Comparison of ENCODE assay signal across 14 mouse cellular contexts in the genomic region with DNA sequence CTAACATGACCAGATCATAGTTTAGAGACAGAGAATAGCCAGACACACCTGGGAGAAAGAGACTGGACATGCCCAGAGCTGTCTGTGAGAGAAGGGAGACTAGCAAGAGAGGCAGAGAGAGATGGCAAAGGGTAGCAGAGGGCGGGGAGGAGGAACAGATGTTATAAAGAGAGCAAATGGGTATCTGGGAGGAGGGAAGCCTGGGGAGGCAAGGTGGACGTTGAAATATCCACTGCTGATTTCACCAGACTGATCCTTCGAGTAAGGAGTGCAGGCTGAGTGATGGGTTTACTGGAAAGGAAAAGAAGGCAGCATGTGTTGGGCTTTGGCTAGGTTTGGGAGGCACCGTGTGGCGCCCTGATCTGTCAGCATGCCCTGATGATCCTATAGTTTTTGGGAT. TPM values are rescaled to one million over a fixed set of nuclear protein-coding genes. Genes with fewer than 3 reads are reported as not detected.
DNase-seq lines count a peak whose midpoint lies in the region; ATAC-seq and TF ChIP-seq lines count a peak whose summit lies in the region.
"Had no signal": no experiment of that assay in that cellular context is flagged by ENCODE, and none has a peak within 500 bp of the region (broad histone marks: within the 10 kb centered on the region; RNA-seq: fewer than 3 reads in every experiment).

No protein-coding gene starts in this region.

- no peak overlapping the region for H3K4me3 ChIP-seq in layer of hippocampus, adult 2 months
- no peak overlapping the region for H3K4me3 ChIP-seq in intestine, embryonic 15.5 days (replicated peaks)
- H3K4me3 ChIP-seq in hindbrain, embryonic 14.5 days (replicated peaks; ENCODE audit: low read length), result no peak overlapping the region
- H3K4me3 ChIP-seq: hindbrain, embryonic 15.5 days; neural tube, embryonic 13.5 days had no signal

- ATAC-seq in intestine, embryonic 15.5 days, result 0 out of 2 replicates have a peak, but pooled peaks have one; percentile 11
- ATAC-seq in hindbrain, embryonic 14.5 days (ENCODE audit: low FRiP score), result no peak

- TF ChIP-seq CTCF in layer of hippocampus, adult 2 months (conservative IDR thresholded peaks at IDR 0.05), result no peak

- H3K27ac ChIP-seq in layer of hippocampus, adult 2 months, result peak overlapping the region; percentile 88
- H3K27ac ChIP-seq in intestine, embryonic 15.5 days, result peak overlapping the region; percentile 76; the same call in 1 of the 2 replicates
- no peak overlapping the region for H3K27ac ChIP-seq in hindbrain, embryonic 14.5 days
- H3K27ac ChIP-seq: hindbrain, embryonic 15.5 days had no signal

- H3K9me3 ChIP-seq in intestine, embryonic 15.5 days, result no peaks in the 10 kb centered on the region
- no peaks in the 10 kb centered on the region for H3K9me3 ChIP-seq in hindbrain, embryonic 14.5 days (ENCODE audit: control insufficient read depth, low read length)
- H3K9me3 ChIP-seq: hindbrain, embryonic 15.5 days; neural tube, embryonic 13.5 days had no signal

- peak; percentile 83 for DNase-seq in heart, adult 11 months
- no peak for DNase-seq in heart, postnatal 4 days
- no peak for DNase-seq in layer of hippocampus, adult 2 months (ENCODE audit: low spot score in 2 of 2)
- DNase-seq in layer of hippocampus, postnatal 14 days (ENCODE audit: low spot score in 2 of 2), result no peak
- DNase-seq in NIH3T3 (ENCODE audit: low read depth), result peak; percentile 47
- DNase-seq in hindbrain, embryonic 14.5 days (ENCODE audit: low spot score), result no peak
- no peak for DNase-seq in gastrocnemius, adult 8-10 months (ENCODE audit: low spot score in 2 of 2)
- DNase-seq: B cell, adult 2 months; lung, postnatal 14 days; midbrain, embryonic 14.5 days; right cerebral cortex, adult 18-20 months had no signal

- H3K9ac ChIP-seq in intestine, embryonic 15.5 days, result no peak overlapping the region
- no peak overlapping the region for H3K9ac ChIP-seq in hindbrain, embryonic 14.5 days
- H3K9ac ChIP-seq: hindbrain, embryonic 15.5 days; neural tube, embryonic 13.5 days had no signal

- WGBS in intestine, embryonic 15.5 days, result 55% methylated on average over 5 of the region's 5 CpGs
- 76% methylated on average over 5 of the region's 5 CpGs for WGBS in hindbrain, embryonic 14.5 days

- H3K36me3 ChIP-seq in intestine, embryonic 15.5 days, result no peaks in the 10 kb centered on the region
- no peaks in the 10 kb centered on the region for H3K36me3 ChIP-seq in hindbrain, embryonic 14.5 days (replicated peaks; ENCODE audit: control insufficient read depth, insufficient read depth)
- H3K36me3 ChIP-seq: hindbrain, embryonic 15.5 days; neural tube, embryonic 13.5 days had no signal

- H3K4me2 ChIP-seq in intestine, embryonic 15.5 days (replicated peaks), result no peak overlapping the region
- no peak overlapping the region for H3K4me2 ChIP-seq in hindbrain, embryonic 14.5 days (replicated peaks)
- H3K4me2 ChIP-seq: hindbrain, embryonic 15.5 days; neural tube, embryonic 13.5 days had no signal

- peaks cover 33% of the 10 kb centered on the region for H3K4me1 ChIP-seq in intestine, embryonic 15.5 days (replicated peaks)
- H3K4me1 ChIP-seq in hindbrain, embryonic 14.5 days (replicated peaks; ENCODE audit: control insufficient read depth, insufficient read depth, low read length), result peaks cover 10% of the 10 kb centered on the region; the same call in 1 of the 2 replicates

- H3K27me3 ChIP-seq in intestine, embryonic 15.5 days (replicated peaks), result no peaks in the 10 kb centered on the region
- no peaks in the 10 kb centered on the region for H3K27me3 ChIP-seq in hindbrain, embryonic 14.5 days (ENCODE audit: control insufficient read depth, insufficient read depth, low read length)
- H3K27me3 ChIP-seq: hindbrain, embryonic 15.5 days; neural tube, embryonic 13.5 days had no signal

RNA-seq across cellular contexts. Expression of gene Pkig, which starts 16.2 kb away (rescaled TPM):
- 100 to 1,000 TPM; 204 to 207 TPM for total RNA-seq in heart, postnatal 4 days (2021)
- total RNA-seq in layer of hippocampus, adult 2 months (2021), result 10 to 100 TPM; 93.7 to 93.9 TPM
- 10 to 100 TPM; 70.9 to 71.8 TPM for total RNA-seq in layer of hippocampus, postnatal 14 days (2021)
- polyA plus RNA-seq in intestine, embryonic 15.5 days (2015; fragmentation: Nextera tagmentation; extraction: Ambion mirVana), result 113 and 122 TPM in 2 replicates
- 107 and 117 TPM in 2 replicates for polyA plus RNA-seq in hindbrain, embryonic 14.5 days (2014; fragmentation: Nextera tagmentation; extraction: Ambion mirVana)
- total RNA-seq in gastrocnemius, adult 8-10 months (2022), result 100 to 1,000 TPM; 102 to 111 (median 107) TPM

RNA-seq across cellular contexts. Expression of gene Serinc3, which starts 29.5 kb away (rescaled TPM):
- 100 to 1,000 TPM; 239 to 253 TPM for total RNA-seq in heart, postnatal 4 days (2021)
- 100 to 1,000 TPM; 198 to 204 TPM for total RNA-seq in layer of hippocampus, adult 2 months (2021)
- 100 to 1,000 TPM; 209 to 218 TPM for total RNA-seq in layer of hippocampus, postnatal 14 days (2021)
- 45.3 and 47.1 TPM in 2 replicates for polyA plus RNA-seq in intestine, embryonic 15.5 days (2015; fragmentation: Nextera tagmentation; extraction: Ambion mirVana)
- polyA plus RNA-seq in hindbrain, embryonic 14.5 days (2014; fragmentation: Nextera tagmentation; extraction: Ambion mirVana), result 42.1 and 45.1 TPM in 2 replicates
- 100 to 1,000 TPM in 3 of 4 experiments, 10 to 100 TPM in 1; 88.8 to 135 (median 117) TPM for total RNA-seq in gastrocnemius, adult 8-10 months (2022)

Comparison
In these comparisons a context has a peak if more than half of its experiments do, and no peak if none do; other contexts are left out.
1. DNase-seq: peak in heart, adult 11 months (single experiment) and NIH3T3 (single experiment); none in heart, postnatal 4 days (single experiment), layer of hippocampus, adult 2 months (0 of 2), layer of hippocampus, postnatal 14 days (0 of 2), hindbrain, embryonic 14.5 days (single experiment) and gastrocnemius, adult 8-10 months (0 of 2).